Mouse (Mus musculus) G1E (cell line): ENCODE data around the gene Purb. TPM values are rescaled to one million over a fixed set of nuclear protein-coding genes. Genes with fewer than 3 reads are reported as not detected.

Source experiments
- ATAC-seq: 2 replicates; pipeline ENCODE4 v1.8.0; 2016; ENCODE audit warnings: mild to moderate bottlenecking; ENCODE audit not compliant: insufficient number of reproducible peaks, poor library complexity, low FRiP score, severe bottlenecking; ENCODE audit errors: extremely low read depth
- DNase-seq: peaks from one replicate; pipeline ENCODE4 v3.0.0; 2012; ENCODE audit warnings: low spot score
- H3K27me3 ChIP-seq: 2 replicates; pipeline ENCODE4 v1.6.1; 2012; ENCODE audit warnings: mild to moderate bottlenecking, low read length, inconsistent platforms; ENCODE audit not compliant: insufficient read depth
- H3K36me3 ChIP-seq: replicated peaks from 2 replicates; pipeline ENCODE3; 2012; ENCODE audit warnings: mild to moderate bottlenecking, inconsistent platforms
- H3K4me1 ChIP-seq: 2 replicates; pipeline ENCODE4 v1.6.1; 2012; ENCODE audit warnings: low read depth, low read length, inconsistent platforms, mixed read lengths; ENCODE audit not compliant: insufficient read depth
- H3K4me3 ChIP-seq: 2 replicates; pipeline ENCODE4 v1.5.1; 2012; ENCODE audit warnings: low read depth, mild to moderate bottlenecking, inconsistent platforms, low read length, moderate library complexity, mixed read lengths
- H3K9me3 ChIP-seq: replicated peaks from 2 replicates; pipeline ENCODE4 v1.6.1; 2012; ENCODE audit warnings: inconsistent platforms
- CTCF ChIP-seq: IDR thresholded peaks from 2 replicates; pipeline ENCODE4 v1.5.1; 2012; ENCODE audit warnings: low read depth, low read length, inconsistent platforms, mixed read lengths
- GATA1 ChIP-seq: IDR thresholded peaks from 2 replicates; pipeline ENCODE4 v1.6.1; 2012; ENCODE audit warnings: borderline replicate concordance, low read length, inconsistent platforms, mixed read lengths
- GATA2 ChIP-seq: IDR thresholded peaks from 2 replicates; pipeline ENCODE4 v1.6.1; 2012; ENCODE audit warnings: low read depth, low read length, inconsistent platforms, borderline replicate concordance
- POLR2AphosphoS5 ChIP-seq: IDR thresholded peaks from 2 replicates; pipeline ENCODE4 v1.6.1; 2012; ENCODE audit warnings: low read depth, low read length, inconsistent platforms; ENCODE audit not compliant: insufficient replicate concordance
- TAL1 ChIP-seq: conservative IDR thresholded peaks from 2 replicates; pipeline ENCODE4 v1.6.1; 2012; ENCODE audit warnings: low read depth, low read length, inconsistent platforms, mixed read lengths
- polyA plus RNA-seq: library from polyadenylated mRNA; stranded (reverse); fragments of >175 nt; gene quantifications from 2 replicates; pipeline ENCODE4 v1.2.3, GENCODE M21; 2012
- total RNA-seq, 2 experiments: library from RNA; stranded (forward) in 1 of 2; stranded (reverse) in 1 of 2; fragments of 200-1000 nt in 1 of 2; fragments of >200 nt in 1 of 2; fragmentation: Nextera tagmentation in 1 of 2; gene quantifications; 2 replicates each; pipeline ENCODE4 v1.2.3; 2014 to 2017

The Purb gene
- total and polyA plus RNA-seq, 3 experiments = 7.8 to 38.2 (median 34.5) TPM

DNA sequence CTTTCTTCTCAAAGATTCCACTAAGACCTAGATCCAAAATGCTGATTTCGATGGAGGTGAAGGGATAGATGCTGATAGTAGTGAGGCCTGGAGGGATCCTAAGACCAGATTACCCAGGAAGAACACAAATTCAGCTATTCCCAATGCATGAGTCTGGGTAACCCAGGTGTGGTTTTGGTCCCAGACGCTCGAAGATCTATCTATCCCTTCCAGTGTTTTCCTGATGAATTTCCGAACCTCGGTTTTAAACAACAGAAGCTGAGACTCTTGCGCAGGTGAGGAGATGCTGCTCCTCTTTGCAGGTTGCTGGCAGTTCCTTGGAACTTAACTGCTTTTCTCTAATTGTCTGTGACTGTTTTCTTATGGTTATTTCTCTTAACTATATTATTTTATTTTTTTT is 1.3 kb downstream of the Purb start:
- ATAC-seq (no peak), DNase-seq (no peak)
- peak overlapping the region; percentile 89 for H3K4me3 ChIP-seq
- H3K36me3 ChIP-seq = peaks cover 37% of the 10 kb centered on the region
- no peaks in the 10 kb centered on the region for H3K27me3 ChIP-seq
- H3K4me1 ChIP-seq = peaks cover 32% of the 10 kb centered on the region
- no peaks in the 10 kb centered on the region for H3K9me3 ChIP-seq
- TF ChIP-seq CTCF (no peak), POLR2AphosphoS5 (no peak), GATA2 (no peak), GATA1 (no peak), TAL1 (no peak)

DNA sequence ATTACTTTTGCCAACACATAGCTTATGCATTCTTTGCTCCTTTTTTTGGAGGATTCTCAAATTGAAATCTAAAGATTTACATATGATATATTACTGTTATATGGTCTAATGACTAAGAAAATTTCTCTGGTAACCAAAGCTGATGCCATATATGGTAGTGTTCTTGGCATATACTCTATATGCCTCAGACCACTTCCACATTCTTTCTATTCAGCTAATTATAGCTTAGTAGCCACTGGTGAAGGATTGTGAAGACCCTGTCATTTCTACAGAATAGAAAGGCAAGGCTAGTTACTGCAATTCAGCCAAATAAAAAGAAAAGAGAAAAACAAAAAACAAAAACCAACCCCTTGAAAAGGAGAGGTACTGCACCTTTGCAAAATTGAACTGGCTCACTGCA is 3.6 kb downstream of the Purb start:
- ATAC-seq (no peak), DNase-seq (no peak)
- TF ChIP-seq GATA2 (no peak), CTCF (no peak), GATA1 (no peak), TAL1 (no peak)
- H3K4me3 ChIP-seq = peak overlapping the region; percentile 58; the same call in 1 of the 2 replicates
- no peaks in the 10 kb centered on the region for H3K27me3 ChIP-seq
- no peaks in the 10 kb centered on the region for H3K9me3 ChIP-seq
- peaks cover 41% of the 10 kb centered on the region for H3K4me1 ChIP-seq
- peaks cover 53% of the 10 kb centered on the region for H3K36me3 ChIP-seq

DNA sequence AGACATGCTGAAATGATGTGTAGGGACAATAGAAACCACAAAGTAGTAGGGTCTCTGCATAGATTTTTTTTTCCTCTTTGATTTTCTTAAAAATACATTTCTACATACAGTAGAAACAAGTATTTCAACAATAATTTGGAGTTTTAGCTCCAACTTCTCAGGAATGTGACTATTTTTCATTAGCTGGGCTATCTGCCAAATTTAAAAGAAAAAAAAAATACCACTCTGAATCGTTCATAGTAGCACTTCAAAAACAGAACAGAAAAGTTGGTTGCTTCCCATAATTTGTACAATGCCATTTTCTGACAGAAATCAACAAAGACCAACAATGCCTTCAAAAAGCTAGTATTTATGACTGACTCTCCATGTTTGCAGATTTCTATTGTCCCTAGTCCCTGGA is 4.2 kb downstream of the Purb start:
- peaks cover 59% of the 10 kb centered on the region for H3K36me3 ChIP-seq
- H3K27me3 ChIP-seq = no peaks in the 10 kb centered on the region
- no peaks in the 10 kb centered on the region for H3K9me3 ChIP-seq
- peak overlapping the region; percentile 35; the same call in 1 of the 2 replicates for H3K4me3 ChIP-seq
- TF ChIP-seq GATA2 (no peak), POLR2AphosphoS5 (no peak), GATA1 (no peak), CTCF (no peak), TAL1 (no peak)
- DNase-seq = no peak
- peaks cover 41% of the 10 kb centered on the region for H3K4me1 ChIP-seq
- no peak for ATAC-seq

DNA sequence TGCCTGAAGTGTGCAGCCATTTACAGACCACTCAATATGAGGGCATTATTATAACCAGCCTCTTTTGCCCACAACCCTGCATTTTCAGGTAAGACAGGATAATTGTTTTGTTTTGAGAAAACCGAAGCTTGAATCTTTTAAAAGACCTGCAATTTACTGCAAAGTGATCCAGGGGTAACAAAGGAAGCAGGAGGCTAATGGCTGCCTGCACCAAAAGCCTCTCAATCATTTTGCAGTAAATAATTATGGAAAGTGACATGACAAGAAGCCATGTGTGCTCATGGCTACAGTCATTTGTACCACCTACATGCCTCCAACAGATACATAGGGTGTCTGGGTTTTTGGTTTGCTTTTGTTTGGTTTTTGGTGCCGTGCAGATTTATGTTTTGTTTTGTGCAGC is 4.7 kb downstream of the Purb start:
- H3K9me3 ChIP-seq = no peaks in the 10 kb centered on the region
- peak overlapping the region; percentile 49; the same call in 1 of the 2 replicates for H3K4me3 ChIP-seq
- H3K36me3 ChIP-seq = peaks cover 64% of the 10 kb centered on the region
- ATAC-seq = no peak
- peaks cover 45% of the 10 kb centered on the region for H3K4me1 ChIP-seq
- DNase-seq = no peak
- TF ChIP-seq GATA2 (no peak), POLR2AphosphoS5 (no peak), GATA1 (no peak), CTCF (no peak), TAL1 (no peak)
- no peaks in the 10 kb centered on the region for H3K27me3 ChIP-seq

DNA sequence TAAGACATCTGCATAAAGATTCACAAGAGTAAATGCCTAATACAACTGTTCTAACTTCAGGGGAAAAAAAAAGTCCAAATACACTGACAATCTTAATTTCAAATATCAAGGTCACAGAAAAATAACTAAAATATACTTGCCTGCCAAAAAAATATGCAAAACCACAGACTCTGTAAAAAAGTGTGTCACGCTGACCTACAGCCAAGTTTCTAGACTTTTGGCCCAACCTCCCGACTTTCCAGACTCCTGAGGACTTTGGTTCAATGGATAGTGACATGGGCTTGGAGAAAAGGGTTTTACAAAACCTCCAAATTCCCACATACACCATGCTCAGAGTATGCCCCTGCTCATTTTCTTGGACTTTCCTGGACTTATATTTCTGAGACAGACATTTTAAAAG is 7.2 kb downstream of the Purb start:
- no peak for TF ChIP-seq POLR2AphosphoS5
- no peak for TF ChIP-seq GATA2
- no peak for TF ChIP-seq TAL1
- TF ChIP-seq CTCF = no peak
- TF ChIP-seq GATA1 = no peak
- H3K4me1 ChIP-seq = peaks cover 42% of the 10 kb centered on the region
- H3K4me3 ChIP-seq = no peak overlapping the region
- H3K9me3 ChIP-seq = no peaks in the 10 kb centered on the region
- ATAC-seq (no peak), DNase-seq (no peak)
- no peaks in the 10 kb centered on the region for H3K27me3 ChIP-seq
- peaks cover 56% of the 10 kb centered on the region for H3K36me3 ChIP-seq

DNA sequence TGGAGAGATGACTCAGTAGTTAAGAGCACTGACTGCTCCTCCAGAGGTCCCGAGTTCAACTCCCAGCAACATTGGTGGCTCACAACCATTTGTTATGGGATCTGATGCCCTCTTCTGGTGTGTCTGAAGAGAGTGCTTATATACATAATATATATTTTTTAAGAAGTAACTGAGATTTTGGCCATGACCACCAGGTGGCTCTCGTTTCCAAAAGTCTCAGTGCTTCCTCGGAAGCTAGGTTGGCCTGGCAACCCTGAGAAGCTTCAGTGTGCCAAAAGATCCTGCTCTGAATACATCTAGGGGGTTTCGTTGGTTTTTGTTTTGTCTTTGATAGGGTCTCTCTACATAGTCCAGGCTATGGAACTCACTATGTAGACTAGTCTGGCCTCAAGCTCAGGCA is 10.6 kb downstream of the Purb start:
- H3K27me3 ChIP-seq = no peaks in the 10 kb centered on the region; the same call in 1 of the 2 replicates
- DNase-seq = no peak
- TF ChIP-seq GATA2 (no peak), CTCF (no peak), POLR2AphosphoS5 (no peak), GATA1 (no peak), TAL1 (no peak)
- no peak for ATAC-seq
- H3K36me3 ChIP-seq = peaks cover 36% of the 10 kb centered on the region
- H3K4me3 ChIP-seq = no peak overlapping the region
- peaks cover 24% of the 10 kb centered on the region for H3K4me1 ChIP-seq
- H3K9me3 ChIP-seq = no peaks in the 10 kb centered on the region
